Mouse (Mus musculus) small intestine, adult 2 months (tissue): Measurements from ENCODE around the gene Wfikkn2. TPM values are rescaled to one million over a fixed set of nuclear protein-coding genes. Genes with fewer than 3 reads are reported as not detected.

ENCODE experiments used
- H3K27ac ChIP-seq: fragments of 200-500 bp; 2 replicates; pipeline ENCODE4 v1.5.1; 2012; ENCODE audit warnings: low read depth, low read length, control low read depth, inconsistent platforms; ENCODE audit not compliant: insufficient read depth
- H3K27me3 ChIP-seq: fragments of 200-500 bp; 2 replicates; pipeline ENCODE4 v1.6.1; 2012; ENCODE audit warnings: mild to moderate bottlenecking, moderate library complexity, low read length, inconsistent platforms; ENCODE audit not compliant: control insufficient read depth, insufficient read depth
- H3K36me3 ChIP-seq: fragments of 200-500 bp; 2 replicates; pipeline ENCODE4 v1.6.1; 2012; ENCODE audit warnings: mild to moderate bottlenecking, low read length, control low read depth, inconsistent platforms; ENCODE audit not compliant: control insufficient read depth, insufficient read depth
- H3K4me1 ChIP-seq: fragments of 200-500 bp; 2 replicates; pipeline ENCODE4 v1.6.1; 2012; ENCODE audit warnings: low read length, inconsistent platforms, mixed read lengths; ENCODE audit not compliant: control insufficient read depth, insufficient read depth, insufficient read length
- H3K4me3 ChIP-seq: fragments of 200-500 bp; 2 replicates; pipeline ENCODE4 v1.5.1; 2012; ENCODE audit warnings: low read depth, mild to moderate bottlenecking, control low read depth, inconsistent platforms, low read length, moderate library complexity
- CTCF ChIP-seq: fragments of 200-500 bp; IDR thresholded peaks from 2 replicates; pipeline ENCODE4 v1.5.1; 2012; ENCODE audit warnings: low read depth, mild to moderate bottlenecking, control low read depth, inconsistent platforms, low read length, moderate library complexity, mixed read lengths; ENCODE audit not compliant: insufficient replicate concordance, insufficient read length; ENCODE audit errors: extremely low read depth
- POLR2A ChIP-seq: fragments of 200-500 bp; IDR thresholded peaks from 2 replicates; pipeline ENCODE4 v1.6.1; 2012; ENCODE audit warnings: low read depth, mild to moderate bottlenecking, control low read depth, inconsistent platforms, low read length, moderate library complexity
- WGBS: fragments of 180-500 bp; shearing (Covaris S2); methylation state at CpG from one replicate; pipeline ENCODE4 v1.1.7; 2018; 5-methylcytosine and 5-hydroxymethylcytosine counted together
- polyA plus RNA-seq: library from polyadenylated mRNA; depleted of rRNA; stranded (reverse); fragments of >200 nt; gene quantifications from 2 replicates; pipeline ENCODE4 v1.2.3, GENCODE M21; 2012

Gene Wfikkn2
- polyA plus RNA-seq, 1 experiment, result 0.82 TPM

GRCm38 (mm10) chr11:94221257-94221656, 24.5 kb downstream of the Wfikkn2 start:
- H3K4me1 ChIP-seq, result peaks cover 2% of the 10 kb centered on the region; the same call in 1 of the 2 replicates
- H3K36me3 ChIP-seq, result no peaks in the 10 kb centered on the region
- H3K4me3 ChIP-seq, result no peak overlapping the region
- H3K27ac ChIP-seq, result no peak overlapping the region
- WGBS, result 93% methylated on average over 7 of the region's 7 CpGs
- no peaks in the 10 kb centered on the region for H3K27me3 ChIP-seq
- TF ChIP-seq POLR2A, result no peak
- no peak for TF ChIP-seq CTCF

- no peak overlapping the region for H3K27ac ChIP-seq
- H3K4me3 ChIP-seq, result no peak overlapping the region
- TF ChIP-seq CTCF (no peak), POLR2A (no peak)
- no peaks in the 10 kb centered on the region for H3K4me1 ChIP-seq
- WGBS, result 45% methylated on average over 2 of the region's 2 CpGs
- peaks cover 18% of the 10 kb centered on the region for H3K36me3 ChIP-seq
- H3K27me3 ChIP-seq, result no peaks in the 10 kb centered on the region
These were observed 29.6 kb downstream of the Wfikkn2 start for GRCm38 (mm10) chr11:94216247-94216646.

- Histone ChIP-seq H3K4me3 (no peak overlapping the region), H3K36me3 (peaks cover 18% of the 10 kb centered on the region), H3K27ac (no peak overlapping the region), H3K4me1 (no peaks in the 10 kb centered on the region), H3K27me3 (no peaks in the 10 kb centered on the region)
- TF ChIP-seq POLR2A (no peak), CTCF (no peak)
- 87% methylated on average over 3 of the region's 3 CpGs for WGBS
These were observed 30.2 kb downstream of the Wfikkn2 start for GRCm38 (mm10) chr11:94215581-94215980.

GRCm38 (mm10) chr11:94213735-94214594, 31.8 kb downstream of the Wfikkn2 start:
- no peaks in the 10 kb centered on the region for H3K27me3 ChIP-seq
- no peaks in the 10 kb centered on the region for H3K4me1 ChIP-seq
- H3K27ac ChIP-seq, result peak overlapping the region; percentile 5; the same call in 1 of the 2 replicates
- no peak for TF ChIP-seq POLR2A
- TF ChIP-seq CTCF, result no peak
- H3K4me3 ChIP-seq, result peak overlapping the region; percentile 62
- H3K36me3 ChIP-seq, result peaks cover 18% of the 10 kb centered on the region
- WGBS, result 74% methylated on average over 29 of the region's 29 CpGs

- Histone ChIP-seq H3K4me3 (no peak overlapping the region), H3K36me3 (peaks cover 18% of the 10 kb centered on the region), H3K4me1 (peaks cover 2% of the 10 kb centered on the region; the same call in 1 of the 2 replicates), H3K27me3 (no peaks in the 10 kb centered on the region), H3K27ac (no peak overlapping the region)
- WGBS, result 46% methylated on average over 4 of the region's 4 CpGs
- no peak for TF ChIP-seq CTCF
- TF ChIP-seq POLR2A, result no peak
These were observed 32.8 kb downstream of the Wfikkn2 start for GRCm38 (mm10) chr11:94212997-94213396.

- no peak for TF ChIP-seq POLR2A
- no peak for TF ChIP-seq CTCF
- WGBS, result 6% methylated on average over 7 of the region's 7 CpGs
- H3K27me3 ChIP-seq, result no peaks in the 10 kb centered on the region
- peaks cover 2% of the 10 kb centered on the region; the same call in 1 of the 2 replicates for H3K4me1 ChIP-seq
- peak overlapping the region; percentile 78 for H3K4me3 ChIP-seq
- H3K27ac ChIP-seq, result peak overlapping the region; percentile 85
- peaks cover 18% of the 10 kb centered on the region for H3K36me3 ChIP-seq
These were observed 33.3 kb downstream of the Wfikkn2 start for GRCm38 (mm10) chr11:94212489-94212836.

- Histone ChIP-seq H3K27me3 (no peaks in the 10 kb centered on the region), H3K4me1 (peaks cover 2% of the 10 kb centered on the region; the same call in 1 of the 2 replicates), H3K4me3 (peak overlapping the region; percentile 78), H3K27ac (peak overlapping the region; percentile 85), H3K36me3 (peaks cover 18% of the 10 kb centered on the region)
- 2% methylated on average over 59 of the region's 61 CpGs for WGBS
- TF ChIP-seq POLR2A, result no peak
- TF ChIP-seq CTCF, result no peak
These were observed 33.9 kb downstream of the Wfikkn2 start for GRCm38 (mm10) chr11:94211651-94212488.
